Mouse (Mus musculus) activated CD4-positive, CD25-positive, alpha-beta regulatory T cell, adult 9 weeks (primary cell): ENCODE measurements around the gene Fah. TPM values are rescaled to one million over a fixed set of nuclear protein-coding genes. Genes with fewer than 3 reads are reported as not detected.

Experiments
- polyA plus RNA-seq: library from polyadenylated mRNA; unstranded; fragments of 100-300 nt; shearing (Covaris generic); gene quantifications from one replicate; pipeline ENCODE4 v1.2.1, GENCODE M21; 2017

Gene Fah
- 12.5 TPM for polyA plus RNA-seq

DNA sequence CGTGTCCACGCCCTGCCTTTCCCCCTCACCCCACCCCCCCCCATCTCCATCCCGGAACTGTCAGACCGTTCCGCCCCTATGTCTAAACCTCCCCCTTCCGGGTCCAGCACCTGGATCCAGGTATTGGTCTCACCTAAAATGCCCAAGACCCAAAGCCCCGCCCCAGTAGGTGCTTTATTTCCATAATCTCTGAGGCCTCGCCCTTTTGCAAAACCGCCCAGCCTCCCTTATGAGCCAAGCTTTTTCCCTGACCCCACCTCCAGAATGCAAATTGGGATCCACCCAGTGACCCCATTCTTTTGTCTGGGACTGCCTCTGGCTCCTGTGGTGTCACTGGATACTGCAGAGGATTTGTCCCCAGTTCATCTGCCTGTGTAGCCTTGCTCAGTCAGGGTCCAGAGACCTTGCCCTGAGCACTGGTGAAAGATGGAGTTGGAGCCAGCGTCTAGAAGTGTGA, at the start of gene Fah:
TSS of gene Fah (minus strand) at position 430 of the 457 bp plus-strand sequence.

Other genes with a start within 250 kb of the Fah start
- 5.1 TPM for gene Arnt2, start 196.5 kb downstream of the Fah start, polyA plus RNA-seq
- gene Gm2115, start 77.8 kb downstream of the Fah start, polyA plus RNA-seq = not detected
- 196 TPM for gene Zfand6, start 83.2 kb upstream of the Fah start, polyA plus RNA-seq
- gene Olfr291, start 246.8 kb upstream of the Fah start, polyA plus RNA-seq = not detected